Mouse (Mus musculus): ENCODE data around the gene Tfap2a. TPM values are rescaled to one million over a fixed set of nuclear protein-coding genes. Genes with fewer than 3 reads are reported as not detected.

The Tfap2a gene
- total RNA-seq, 1 experiment = 0.27 TPM

GRCm38 (mm10) chr13:40744111-40744805, 6.1 kb upstream of the Tfap2a start:
- Histone ChIP-seq H3K9me3 (ENCODE audit: control insufficient read depth, insufficient read depth, low read depth, low read length) (no peaks in the 10 kb centered on the region), H3K4me3 (ENCODE audit: insufficient read depth in 1 of 2, low read depth in 1 of 2, low read length in 2 of 2, poor library complexity in 1 of 2, severe bottlenecking in 1 of 2) (peak overlapping the region; percentile 20 to 48; a peak in 3 of 4 replicates), H3K36me3 (ENCODE audit: control insufficient read depth, insufficient read depth, low read length, poor library complexity, severe bottlenecking) (no peaks in the 10 kb centered on the region), H3K27ac (ENCODE audit: insufficient read depth, low read depth, low read length, poor library complexity, severe bottlenecking) (no peak overlapping the region), H3K4me1 (ENCODE audit: control insufficient read depth in 2 of 2, insufficient read depth in 2 of 2, low read length in 2 of 2, poor library complexity in 1 of 2) (peaks cover 0 to 4% of the 10 kb centered on the region in 2 experiments; a peak in 1 of 4 replicates), H3K9ac (ENCODE audit: insufficient read depth, low read depth, low read length, poor library complexity, severe bottlenecking) (no peak overlapping the region)
- in situ Hi-C loops (cut with MboI; ENCODE audit: low sequenced_read_pairs in 2 of 2, unreplicated experiment in 2 of 2) = loop anchor here (5.0 kb wide), 1 partner anchor 37 kb away; no protein-coding TSS in a partner anchor
- no peak for DNase-seq (ENCODE audit: low read depth, low spot score)
- TF ChIP-seq CHD2 (IDR thresholded peaks at IDR 0.05; ENCODE audit: low read depth, low read length) = no peak
- TF ChIP-seq ZC3H11A (IDR thresholded peaks at IDR 0.05; ENCODE audit: borderline replicate concordance, low read depth, low read length) = no peak
- no peak for TF ChIP-seq HCFC1 (IDR thresholded peaks at IDR 0.05; ENCODE audit: borderline replicate concordance, insufficient read depth, low read length)
- TF ChIP-seq MAFK (IDR thresholded peaks at IDR 0.05; ENCODE audit: insufficient read depth, low read depth, low read length) = no peak
- TF ChIP-seq ZNF384 (IDR thresholded peaks at IDR 0.05; ENCODE audit: low read depth, low read length) = no peak

GRCm38 (mm10) chr13:40743221-40743620, 5.0 kb upstream of the Tfap2a start:
- H3K36me3 ChIP-seq (ENCODE audit: control insufficient read depth, insufficient read depth, low read length, poor library complexity, severe bottlenecking) = no peaks in the 10 kb centered on the region
- in situ Hi-C loops (cut with MboI; ENCODE audit: low sequenced_read_pairs in 2 of 2, unreplicated experiment in 2 of 2) = loop anchor here (5.0 kb wide), 1 partner anchor 36 kb away; no protein-coding TSS in a partner anchor
- peaks cover 0 to 6% of the 10 kb centered on the region in 2 experiments; a peak in 1 of 4 replicates for H3K4me1 ChIP-seq (ENCODE audit: control insufficient read depth in 2 of 2, insufficient read depth in 2 of 2, low read length in 2 of 2, poor library complexity in 1 of 2)
- no peak for DNase-seq (ENCODE audit: low read depth, low spot score)
- H3K27ac ChIP-seq (ENCODE audit: insufficient read depth, low read depth, low read length, poor library complexity, severe bottlenecking) = no peak overlapping the region
- H3K9ac ChIP-seq (ENCODE audit: insufficient read depth, low read depth, low read length, poor library complexity, severe bottlenecking) = no peak overlapping the region
- no peak overlapping the region for H3K4me3 ChIP-seq (ENCODE audit: insufficient read depth in 1 of 2, low read depth in 1 of 2, low read length in 2 of 2, poor library complexity in 1 of 2, severe bottlenecking in 1 of 2)
- H3K9me3 ChIP-seq (ENCODE audit: control insufficient read depth, insufficient read depth, low read depth, low read length) = no peaks in the 10 kb centered on the region
- TF ChIP-seq ZC3H11A (IDR thresholded peaks at IDR 0.05; ENCODE audit: borderline replicate concordance, low read depth, low read length) (no peak), HCFC1 (IDR thresholded peaks at IDR 0.05; ENCODE audit: borderline replicate concordance, insufficient read depth, low read length) (no peak), CHD2 (IDR thresholded peaks at IDR 0.05; ENCODE audit: low read depth, low read length) (no peak), MAFK (IDR thresholded peaks at IDR 0.05; ENCODE audit: insufficient read depth, low read depth, low read length) (no peak), ZNF384 (IDR thresholded peaks at IDR 0.05; ENCODE audit: low read depth, low read length) (no peak)

- no peak for DNase-seq (ENCODE audit: low read depth, low spot score)
- no peak overlapping the region for H3K9ac ChIP-seq (ENCODE audit: insufficient read depth, low read depth, low read length, poor library complexity, severe bottlenecking)
- H3K4me3 ChIP-seq (ENCODE audit: insufficient read depth in 1 of 2, low read depth in 1 of 2, low read length in 2 of 2, poor library complexity in 1 of 2, severe bottlenecking in 1 of 2) = no peak overlapping the region
- H3K9me3 ChIP-seq (ENCODE audit: control insufficient read depth, insufficient read depth, low read depth, low read length) = no peaks in the 10 kb centered on the region
- H3K36me3 ChIP-seq (ENCODE audit: control insufficient read depth, insufficient read depth, low read length, poor library complexity, severe bottlenecking) = no peaks in the 10 kb centered on the region
- TF ChIP-seq ZNF384 (IDR thresholded peaks at IDR 0.05; ENCODE audit: low read depth, low read length) = no peak
- no peak for TF ChIP-seq CHD2 (IDR thresholded peaks at IDR 0.05; ENCODE audit: low read depth, low read length)
- TF ChIP-seq MAFK (IDR thresholded peaks at IDR 0.05; ENCODE audit: insufficient read depth, low read depth, low read length) = no peak
- no peak for TF ChIP-seq HCFC1 (IDR thresholded peaks at IDR 0.05; ENCODE audit: borderline replicate concordance, insufficient read depth, low read length)
- no peak for TF ChIP-seq ZC3H11A (IDR thresholded peaks at IDR 0.05; ENCODE audit: borderline replicate concordance, low read depth, low read length)
- in situ Hi-C loops (cut with MboI; ENCODE audit: low sequenced_read_pairs in 2 of 2, unreplicated experiment in 2 of 2) = loop anchor here (5.0 kb wide), 1 partner anchor 35 kb away; no protein-coding TSS in a partner anchor
- H3K4me1 ChIP-seq (ENCODE audit: control insufficient read depth in 2 of 2, insufficient read depth in 2 of 2, low read length in 2 of 2, poor library complexity in 1 of 2) = peaks cover 0 to 6% of the 10 kb centered on the region in 2 experiments; a peak in 1 of 4 replicates
- no peak overlapping the region for H3K27ac ChIP-seq (ENCODE audit: insufficient read depth, low read depth, low read length, poor library complexity, severe bottlenecking)
Measured at GRCm38 (mm10) chr13:40741841-40742550, 3.8 kb upstream of the Tfap2a start.

- no peaks in the 10 kb centered on the region for H3K9me3 ChIP-seq (ENCODE audit: control insufficient read depth, insufficient read depth, low read depth, low read length)
- peaks cover 0 to 6% of the 10 kb centered on the region in 2 experiments; a peak in 1 of 4 replicates for H3K4me1 ChIP-seq (ENCODE audit: control insufficient read depth in 2 of 2, insufficient read depth in 2 of 2, low read length in 2 of 2, poor library complexity in 1 of 2)
- H3K36me3 ChIP-seq (ENCODE audit: control insufficient read depth, insufficient read depth, low read length, poor library complexity, severe bottlenecking) = no peaks in the 10 kb centered on the region
- in situ Hi-C loops (cut with MboI; ENCODE audit: low sequenced_read_pairs in 2 of 2, unreplicated experiment in 2 of 2) = loop anchor here (5.0 kb wide), 1 partner anchor 34 kb away; no protein-coding TSS in a partner anchor
- H3K27ac ChIP-seq (ENCODE audit: insufficient read depth, low read depth, low read length, poor library complexity, severe bottlenecking) = no peak overlapping the region
- DNase-seq (ENCODE audit: low read depth, low spot score) = no peak
- no peak overlapping the region for H3K9ac ChIP-seq (ENCODE audit: insufficient read depth, low read depth, low read length, poor library complexity, severe bottlenecking)
- no peak for TF ChIP-seq HCFC1 (IDR thresholded peaks at IDR 0.05; ENCODE audit: borderline replicate concordance, insufficient read depth, low read length)
- no peak for TF ChIP-seq ZNF384 (IDR thresholded peaks at IDR 0.05; ENCODE audit: low read depth, low read length)
- TF ChIP-seq ZC3H11A (IDR thresholded peaks at IDR 0.05; ENCODE audit: borderline replicate concordance, low read depth, low read length) = no peak
- no peak for TF ChIP-seq MAFK (IDR thresholded peaks at IDR 0.05; ENCODE audit: insufficient read depth, low read depth, low read length)
- no peak for TF ChIP-seq CHD2 (IDR thresholded peaks at IDR 0.05; ENCODE audit: low read depth, low read length)
- no peak overlapping the region for H3K4me3 ChIP-seq (ENCODE audit: insufficient read depth in 1 of 2, low read depth in 1 of 2, low read length in 2 of 2, poor library complexity in 1 of 2, severe bottlenecking in 1 of 2)
Measured at GRCm38 (mm10) chr13:40741436-40741835, 3.3 kb upstream of the Tfap2a start.
